Mouse (Mus musculus): ENCODE results near the gene Gsx1. TPM values are rescaled to one million over a fixed set of nuclear protein-coding genes. Genes with fewer than 3 reads are reported as not detected.
A peak's percentile ranks its signal among the peaks of the same experiment; 100 is the strongest.

Gsx1 gene
- total and polyA plus RNA-seq, 3 experiments: not detected

DNA sequence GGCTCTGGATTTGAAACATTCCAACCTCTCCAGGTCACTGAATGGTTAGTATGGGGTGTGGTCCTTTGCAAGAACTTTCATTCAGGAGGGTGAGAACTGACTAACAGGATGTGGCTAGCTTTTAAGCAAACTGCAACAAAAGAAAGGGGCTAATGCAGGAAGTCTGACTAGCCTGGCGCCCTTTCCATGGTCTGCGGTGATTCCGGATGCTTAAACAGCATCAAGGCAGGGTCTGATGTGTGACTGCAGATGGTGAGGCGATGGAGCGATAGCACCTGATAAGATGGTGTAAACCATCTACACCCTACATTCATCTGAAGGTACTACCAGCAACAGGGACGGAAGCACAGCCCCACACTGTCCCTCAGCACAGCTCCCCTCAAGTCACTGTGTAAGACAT is 29.2 kb upstream of the Gsx1 start:
- H3K9me3 ChIP-seq (replicated peaks; ENCODE audit: low read length): peaks cover 2% of the 10 kb centered on the region
- no peak overlapping the region for H3K4me3 ChIP-seq (replicated peaks in 1 of 3; ENCODE audit: low read depth in 2 of 3, low read length in 2 of 3, poor library complexity in 1 of 3)
- in situ Hi-C loops (cut with MboI; ENCODE audit: low pct_ligation_motif_present, low pct_unique_long_range_greater_than_20kb, low sequenced_read_pairs) (no loop called here), dilution Hi-C loops (cut with MboI; ENCODE audit: extremely low pct_ligation_motif_present, extremely low pct_unique_long_range_greater_than_20kb, low sequenced_read_pairs) (no loop called here)
- H3K27ac ChIP-seq (ENCODE audit: insufficient read depth, low read depth): no peak overlapping the region
- H3K79me2 ChIP-seq (replicated peaks; ENCODE audit: control insufficient read depth, extremely low read depth, insufficient read depth, poor library complexity, severe bottlenecking): no peaks in the 10 kb centered on the region
- H3K4me2 ChIP-seq (ENCODE audit: insufficient read depth, low read depth, poor library complexity, severe bottlenecking): no peak overlapping the region
- 0 out of 4 replicates have a peak, but pooled peaks cover 0 to 3% of the 10 kb centered on the region in 2 experiments for H3K4me1 ChIP-seq (ENCODE audit: control insufficient read depth in 1 of 2, insufficient read depth in 2 of 2)
- no peak for DNase-seq (ENCODE audit: extremely low read depth)
- TF ChIP-seq UBTF (IDR thresholded peaks at IDR 0.05; ENCODE audit: low read depth, low read length): no peak
- no peak for TF ChIP-seq MEF2A (IDR thresholded peaks at IDR 0.05; ENCODE audit: borderline replicate concordance, low read depth, low read length)
- no peak for TF ChIP-seq MAX (IDR thresholded peaks at IDR 0.05; ENCODE audit: low read length)
- no peak for TF ChIP-seq NELFE (IDR thresholded peaks at IDR 0.05; ENCODE audit: low read depth, low read length)
- no peak for TF ChIP-seq RAD21 (IDR thresholded peaks at IDR 0.05; ENCODE audit: low read depth, low read length)
- TF ChIP-seq HCFC1 (IDR thresholded peaks at IDR 0.05; ENCODE audit: low read depth, low read length): no peak
- peaks cover 1% of the 10 kb centered on the region for H3K27me3 ChIP-seq (replicated peaks)
- no peak overlapping the region for H3K9ac ChIP-seq (ENCODE audit: insufficient read depth, low read depth)
- no peaks in the 10 kb centered on the region for H3K36me3 ChIP-seq (replicated peaks in 1 of 2; ENCODE audit: control insufficient read depth in 1 of 2, insufficient read depth in 1 of 2, low read length in 1 of 2)

DNA sequence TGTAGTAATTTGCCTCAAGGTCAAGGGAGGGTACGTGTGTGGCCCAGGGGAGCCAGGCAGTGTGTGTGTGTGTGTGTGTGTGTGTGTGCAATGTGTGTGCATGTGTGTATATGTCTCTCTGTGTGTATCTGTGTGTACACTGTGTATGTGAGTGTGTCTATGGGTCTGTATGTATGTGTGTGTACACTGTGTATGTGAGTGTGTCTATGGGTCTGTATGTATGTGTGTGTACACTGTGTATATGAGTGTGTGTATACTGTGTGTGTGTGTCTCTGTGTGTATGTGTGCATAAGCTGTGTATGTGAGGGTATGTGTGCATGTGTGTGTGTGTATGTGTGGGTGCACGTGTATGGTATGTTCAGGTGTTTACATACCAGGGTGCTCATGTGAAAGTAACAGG is 28.7 kb upstream of the Gsx1 start:
- Histone ChIP-seq H3K4me1 (ENCODE audit: control insufficient read depth in 1 of 2, insufficient read depth in 2 of 2) (0 out of 4 replicates have a peak, but pooled peaks cover 0 to 3% of the 10 kb centered on the region in 2 experiments), H3K36me3 (replicated peaks in 1 of 2; ENCODE audit: control insufficient read depth in 1 of 2, insufficient read depth in 1 of 2, low read length in 1 of 2) (no peaks in the 10 kb centered on the region), H3K9ac (ENCODE audit: insufficient read depth, low read depth) (no peak overlapping the region), H3K27me3 (replicated peaks) (peaks cover 1% of the 10 kb centered on the region), H3K9me3 (replicated peaks; ENCODE audit: low read length) (peaks cover 2% of the 10 kb centered on the region), H3K27ac (ENCODE audit: insufficient read depth, low read depth) (no peak overlapping the region), H3K79me2 (replicated peaks; ENCODE audit: control insufficient read depth, extremely low read depth, insufficient read depth, poor library complexity, severe bottlenecking) (no peaks in the 10 kb centered on the region), H3K4me3 (replicated peaks in 1 of 3; ENCODE audit: low read depth in 2 of 3, low read length in 2 of 3, poor library complexity in 1 of 3) (no peak overlapping the region), H3K4me2 (ENCODE audit: insufficient read depth, low read depth, poor library complexity, severe bottlenecking) (no peak overlapping the region)
- in situ Hi-C loops (cut with MboI; ENCODE audit: low pct_ligation_motif_present, low pct_unique_long_range_greater_than_20kb, low sequenced_read_pairs): no loop called here
- no peak for DNase-seq (ENCODE audit: extremely low read depth)
- TF ChIP-seq CTCF (conservative IDR thresholded peaks at IDR 0.05 in 1 of 2, IDR thresholded peaks at IDR 0.05 in 1 of 2; ENCODE audit: low read depth in 2 of 2, low read length in 2 of 2) (no peak), HCFC1 (IDR thresholded peaks at IDR 0.05; ENCODE audit: low read depth, low read length) (no peak), MEF2A (IDR thresholded peaks at IDR 0.05; ENCODE audit: borderline replicate concordance, low read depth, low read length) (no peak), POLR2A (IDR thresholded peaks at IDR 0.05; ENCODE audit: low read depth, low read length) (no peak), ELF1 (IDR thresholded peaks at IDR 0.05; ENCODE audit: low read depth, low read length) (no peak), JUN (IDR thresholded peaks at IDR 0.05; ENCODE audit: insufficient read depth, low read depth, low read length) (no peak), GABPA (IDR thresholded peaks at IDR 0.05; ENCODE audit: insufficient replicate concordance, low read depth, low read length) (no peak), RCOR1 (conservative IDR thresholded peaks at IDR 0.05; ENCODE audit: low read depth, low read length) (no peak), MAX (IDR thresholded peaks at IDR 0.05; ENCODE audit: low read length) (no peak), EP300 (IDR thresholded peaks at IDR 0.05; ENCODE audit: low read length) (no peak)
- dilution Hi-C loops (cut with MboI; ENCODE audit: extremely low pct_ligation_motif_present, extremely low pct_unique_long_range_greater_than_20kb, low sequenced_read_pairs): no loop called here

GRCm38 (mm10) chr5:147165060-147165459 is 23.4 kb upstream of the Gsx1 start:
- no peak for DNase-seq (ENCODE audit: extremely low read depth)
- dilution Hi-C loops (cut with MboI; ENCODE audit: extremely low pct_ligation_motif_present, extremely low pct_unique_long_range_greater_than_20kb, low sequenced_read_pairs): no loop called here
- Histone ChIP-seq H3K4me3 (replicated peaks in 1 of 3; ENCODE audit: low read depth in 2 of 3, low read length in 2 of 3, poor library complexity in 1 of 3) (no peak overlapping the region), H3K27me3 (replicated peaks) (peaks cover 18% of the 10 kb centered on the region), H3K9ac (ENCODE audit: insufficient read depth, low read depth) (no peak overlapping the region), H3K36me3 (replicated peaks in 1 of 2; ENCODE audit: control insufficient read depth in 1 of 2, insufficient read depth in 1 of 2, low read length in 1 of 2) (no peaks in the 10 kb centered on the region), H3K27ac (ENCODE audit: insufficient read depth, low read depth) (no peak overlapping the region), H3K4me1 (ENCODE audit: control insufficient read depth in 1 of 2, insufficient read depth in 2 of 2) (no peaks in the 10 kb centered on the region), H3K79me2 (replicated peaks; ENCODE audit: control insufficient read depth, extremely low read depth, insufficient read depth, poor library complexity, severe bottlenecking) (no peaks in the 10 kb centered on the region), H3K4me2 (ENCODE audit: insufficient read depth, low read depth, poor library complexity, severe bottlenecking) (no peak overlapping the region), H3K9me3 (replicated peaks; ENCODE audit: low read length) (peaks cover 3% of the 10 kb centered on the region)
- in situ Hi-C loops (cut with MboI; ENCODE audit: low pct_ligation_motif_present, low pct_unique_long_range_greater_than_20kb, low sequenced_read_pairs): no loop called here
- TF ChIP-seq NRF1 (IDR thresholded peaks at IDR 0.05; ENCODE audit: low read depth, low read length) (no peak), TCF12 (IDR thresholded peaks at IDR 0.05; ENCODE audit: low read depth, low read length) (no peak), RAD21 (IDR thresholded peaks at IDR 0.05; ENCODE audit: low read depth, low read length) (peak; percentile 64), JUND (conservative IDR thresholded peaks at IDR 0.05; ENCODE audit: low read depth, low read length) (no peak), ELF1 (IDR thresholded peaks at IDR 0.05; ENCODE audit: low read depth, low read length) (no peak), CHD1 (IDR thresholded peaks at IDR 0.05; ENCODE audit: low read depth, low read length) (no peak), USF1 (IDR thresholded peaks at IDR 0.05; ENCODE audit: low read depth, low read length) (no peak), BHLHE40 (IDR thresholded peaks at IDR 0.05; ENCODE audit: low read depth, low read length) (no peak), SMC3 (IDR thresholded peaks at IDR 0.05; ENCODE audit: low read depth, low read length) (peak; percentile 82), GABPA (IDR thresholded peaks at IDR 0.05; ENCODE audit: insufficient replicate concordance, low read depth, low read length) (no peak), UBTF (IDR thresholded peaks at IDR 0.05; ENCODE audit: low read depth, low read length) (no peak), CTCF (conservative IDR thresholded peaks at IDR 0.05 in 1 of 2, IDR thresholded peaks at IDR 0.05 in 1 of 2; ENCODE audit: low read depth in 2 of 2, low read length in 2 of 2) (peak; percentile 30 to 74; a peak in 3 of 4 replicates), MAX (IDR thresholded peaks at IDR 0.05; ENCODE audit: low read length) (no peak), POLR2A (IDR thresholded peaks at IDR 0.05; ENCODE audit: low read depth, low read length) (no peak), ZC3H11A (IDR thresholded peaks at IDR 0.05; ENCODE audit: low read depth, low read length) (peak; percentile 8; the same call in 1 of the 2 replicates), ZMIZ1 (IDR thresholded peaks at IDR 0.05; ENCODE audit: low read depth, low read length) (no peak), HCFC1 (IDR thresholded peaks at IDR 0.05; ENCODE audit: low read depth, low read length) (no peak), PAX5 (IDR thresholded peaks at IDR 0.05; ENCODE audit: low read length) (no peak), KAT2A (IDR thresholded peaks at IDR 0.05; ENCODE audit: insufficient replicate concordance, low read length) (no peak), JUN (IDR thresholded peaks at IDR 0.05; ENCODE audit: insufficient read depth, low read depth, low read length) (no peak)
